Mouse (Mus musculus): ENCODE measurements around the gene Stxbp1. TPM values are rescaled to one million over a fixed set of nuclear protein-coding genes. Genes with fewer than 3 reads are reported as not detected.
A peak's percentile ranks its signal among the peaks of the same experiment; 100 is the strongest.

The Stxbp1 gene
- polyA plus RNA-seq, 1 experiment from 2014 or later, result 80.3 TPM

GRCm38 (mm10) chr2:32870275-32871100, 23.4 kb upstream of the Stxbp1 start:
- no peak overlapping the region for H3K4me3 ChIP-seq
- H3K27ac ChIP-seq (replicated peaks), result no peak overlapping the region
- no peak overlapping the region for H3K4me2 ChIP-seq (replicated peaks)
- no peaks in the 10 kb centered on the region for H3K27me3 ChIP-seq
- no peaks in the 10 kb centered on the region for H3K9me3 ChIP-seq
- no peak overlapping the region for H3K9ac ChIP-seq (replicated peaks)
- 61% methylated on average over 7 of the region's 8 CpGs for WGBS
- no peaks in the 10 kb centered on the region for H3K36me3 ChIP-seq
- no peak for ATAC-seq (ENCODE audit: low FRiP score, low read depth)
- H3K4me1 ChIP-seq, result peaks cover 12% of the 10 kb centered on the region

- no peak for ATAC-seq (ENCODE audit: low FRiP score, low read depth)
- 68% methylated on average over 6 of the region's 6 CpGs for WGBS
- no peak overlapping the region for H3K4me2 ChIP-seq (replicated peaks)
- no peak overlapping the region for H3K27ac ChIP-seq (replicated peaks)
- no peaks in the 10 kb centered on the region for H3K9me3 ChIP-seq
- no peak overlapping the region for H3K9ac ChIP-seq (replicated peaks)
- H3K4me1 ChIP-seq, result peaks cover 8% of the 10 kb centered on the region
- H3K27me3 ChIP-seq, result no peaks in the 10 kb centered on the region
- no peak overlapping the region for H3K4me3 ChIP-seq
- H3K36me3 ChIP-seq, result no peaks in the 10 kb centered on the region
Measured at GRCm38 (mm10) chr2:32869721-32870274, 22.8 kb upstream of the Stxbp1 start.

GRCm38 (mm10) chr2:32867354-32867753, 20.3 kb upstream of the Stxbp1 start:
- WGBS, result 77% methylated on average over 4 of the region's 4 CpGs
- no peak overlapping the region for H3K9ac ChIP-seq (replicated peaks)
- H3K27ac ChIP-seq (replicated peaks), result no peak overlapping the region
- no peak overlapping the region for H3K4me2 ChIP-seq (replicated peaks)
- H3K27me3 ChIP-seq, result no peaks in the 10 kb centered on the region; the same call in 1 of the 2 replicates
- no peaks in the 10 kb centered on the region for H3K9me3 ChIP-seq
- no peaks in the 10 kb centered on the region for H3K36me3 ChIP-seq
- no peak overlapping the region for H3K4me3 ChIP-seq
- ATAC-seq (ENCODE audit: low FRiP score, low read depth), result no peak
- H3K4me1 ChIP-seq, result no peaks in the 10 kb centered on the region

- H3K27ac ChIP-seq (replicated peaks), result no peak overlapping the region
- no peak overlapping the region for H3K4me3 ChIP-seq
- no peaks in the 10 kb centered on the region for H3K9me3 ChIP-seq
- H3K4me2 ChIP-seq (replicated peaks), result no peak overlapping the region
- H3K36me3 ChIP-seq, result no peaks in the 10 kb centered on the region
- H3K27me3 ChIP-seq, result no peaks in the 10 kb centered on the region; the same call in 1 of the 2 replicates
- WGBS, result 52% methylated on average over 2 of the region's 2 CpGs
- no peak overlapping the region for H3K9ac ChIP-seq (replicated peaks)
- H3K4me1 ChIP-seq, result no peaks in the 10 kb centered on the region
- no peak for ATAC-seq (ENCODE audit: low FRiP score, low read depth)
Measured at GRCm38 (mm10) chr2:32864755-32865154, 17.7 kb upstream of the Stxbp1 start.

GRCm38 (mm10) chr2:32863317-32863716, 16.3 kb upstream of the Stxbp1 start:
- Histone ChIP-seq H3K27me3 (no peaks in the 10 kb centered on the region; the same call in 1 of the 2 replicates), H3K4me2 (replicated peaks) (no peak overlapping the region), H3K4me1 (no peaks in the 10 kb centered on the region), H3K9ac (replicated peaks) (no peak overlapping the region), H3K27ac (replicated peaks) (no peak overlapping the region), H3K36me3 (no peaks in the 10 kb centered on the region), H3K9me3 (no peaks in the 10 kb centered on the region), H3K4me3 (no peak overlapping the region)
- WGBS, result 95% methylated on average over 3 of the region's 3 CpGs
- ATAC-seq (ENCODE audit: low FRiP score, low read depth), result no peak

GRCm38 (mm10) chr2:32860799-32861198, 13.8 kb upstream of the Stxbp1 start:
- Histone ChIP-seq H3K4me1 (no peaks in the 10 kb centered on the region; the same call in 1 of the 2 replicates), H3K9ac (replicated peaks) (no peak overlapping the region), H3K36me3 (no peaks in the 10 kb centered on the region), H3K4me3 (no peak overlapping the region), H3K27ac (replicated peaks) (no peak overlapping the region), H3K9me3 (no peaks in the 10 kb centered on the region), H3K27me3 (no peaks in the 10 kb centered on the region; the same call in 1 of the 2 replicates), H3K4me2 (replicated peaks) (no peak overlapping the region)
- no peak for ATAC-seq (ENCODE audit: low FRiP score, low read depth)
- 84% methylated on average over 8 of the region's 8 CpGs for WGBS

- Histone ChIP-seq H3K4me1 (no peaks in the 10 kb centered on the region; the same call in 1 of the 2 replicates), H3K27me3 (no peaks in the 10 kb centered on the region; the same call in 1 of the 2 replicates), H3K4me3 (no peak overlapping the region), H3K4me2 (replicated peaks) (no peak overlapping the region), H3K9ac (replicated peaks) (no peak overlapping the region), H3K27ac (replicated peaks) (no peak overlapping the region), H3K9me3 (no peaks in the 10 kb centered on the region), H3K36me3 (no peaks in the 10 kb centered on the region)
- 87% methylated on average over 5 of the region's 5 CpGs for WGBS
- no peak for ATAC-seq (ENCODE audit: low FRiP score, low read depth)
Measured at GRCm38 (mm10) chr2:32859622-32860012, 12.6 kb upstream of the Stxbp1 start.

GRCm38 (mm10) chr2:32859010-32859621, 12.1 kb upstream of the Stxbp1 start:
- no peak overlapping the region for H3K4me3 ChIP-seq
- H3K9me3 ChIP-seq, result no peaks in the 10 kb centered on the region
- no peaks in the 10 kb centered on the region for H3K36me3 ChIP-seq
- ATAC-seq (ENCODE audit: low FRiP score, low read depth), result no peak
- WGBS, result 49% methylated on average over 10 of the region's 10 CpGs
- H3K9ac ChIP-seq (replicated peaks), result no peak overlapping the region
- no peak overlapping the region for H3K27ac ChIP-seq (replicated peaks)
- H3K27me3 ChIP-seq, result no peaks in the 10 kb centered on the region; the same call in 1 of the 2 replicates
- no peaks in the 10 kb centered on the region; the same call in 1 of the 2 replicates for H3K4me1 ChIP-seq
- no peak overlapping the region for H3K4me2 ChIP-seq (replicated peaks)

- Histone ChIP-seq H3K27ac (replicated peaks) (no peak overlapping the region), H3K9me3 (no peaks in the 10 kb centered on the region), H3K9ac (replicated peaks) (no peak overlapping the region), H3K36me3 (no peaks in the 10 kb centered on the region), H3K4me2 (replicated peaks) (no peak overlapping the region), H3K4me1 (peaks cover under 1% of the 10 kb centered on the region; the same call in 1 of the 2 replicates), H3K27me3 (peaks cover 4% of the 10 kb centered on the region), H3K4me3 (no peak overlapping the region)
- 2% methylated on average over 7 of the region's 7 CpGs for WGBS
- peak; percentile 63 for ATAC-seq (ENCODE audit: low FRiP score, low read depth)
Measured at GRCm38 (mm10) chr2:32857584-32857983, 10.5 kb upstream of the Stxbp1 start.

- Histone ChIP-seq H3K4me2 (replicated peaks) (no peak overlapping the region), H3K4me1 (peaks cover 8% of the 10 kb centered on the region; the same call in 1 of the 2 replicates), H3K9me3 (no peaks in the 10 kb centered on the region), H3K4me3 (no peak overlapping the region), H3K27me3 (peaks cover 20% of the 10 kb centered on the region), H3K27ac (replicated peaks) (no peak overlapping the region), H3K9ac (replicated peaks) (no peak overlapping the region), H3K36me3 (no peaks in the 10 kb centered on the region)
- 42% methylated on average over 5 of the region's 5 CpGs for WGBS
- ATAC-seq (ENCODE audit: low FRiP score, low read depth), result no peak
Measured at GRCm38 (mm10) chr2:32855790-32856465, 8.9 kb upstream of the Stxbp1 start.

- no peak for ATAC-seq (ENCODE audit: low FRiP score, low read depth)
- Histone ChIP-seq H3K4me2 (replicated peaks) (no peak overlapping the region), H3K4me3 (no peak overlapping the region), H3K4me1 (peaks cover 8% of the 10 kb centered on the region; the same call in 1 of the 2 replicates), H3K27me3 (peaks cover 24% of the 10 kb centered on the region), H3K9ac (replicated peaks) (no peak overlapping the region), H3K36me3 (no peaks in the 10 kb centered on the region), H3K9me3 (no peaks in the 10 kb centered on the region), H3K27ac (replicated peaks) (no peak overlapping the region)
- 67% methylated on average over 7 of the region's 7 CpGs for WGBS
Measured at GRCm38 (mm10) chr2:32855046-32855785, 8.2 kb upstream of the Stxbp1 start.
